Mouse (Mus musculus) kidney, adult 18-20 months (tissue): Measurements from ENCODE around the gene Polr2h.
"Not testable (repeated sequence)": the region's sequence is repeated elsewhere in the genome, so short reads cannot be mapped to it uniquely, and the experiment has no call there.

Source experiments
- DNase-seq: peaks from one replicate; pipeline ENCODE4 v3.0.0; 2021

Polr2h gene

DNA sequence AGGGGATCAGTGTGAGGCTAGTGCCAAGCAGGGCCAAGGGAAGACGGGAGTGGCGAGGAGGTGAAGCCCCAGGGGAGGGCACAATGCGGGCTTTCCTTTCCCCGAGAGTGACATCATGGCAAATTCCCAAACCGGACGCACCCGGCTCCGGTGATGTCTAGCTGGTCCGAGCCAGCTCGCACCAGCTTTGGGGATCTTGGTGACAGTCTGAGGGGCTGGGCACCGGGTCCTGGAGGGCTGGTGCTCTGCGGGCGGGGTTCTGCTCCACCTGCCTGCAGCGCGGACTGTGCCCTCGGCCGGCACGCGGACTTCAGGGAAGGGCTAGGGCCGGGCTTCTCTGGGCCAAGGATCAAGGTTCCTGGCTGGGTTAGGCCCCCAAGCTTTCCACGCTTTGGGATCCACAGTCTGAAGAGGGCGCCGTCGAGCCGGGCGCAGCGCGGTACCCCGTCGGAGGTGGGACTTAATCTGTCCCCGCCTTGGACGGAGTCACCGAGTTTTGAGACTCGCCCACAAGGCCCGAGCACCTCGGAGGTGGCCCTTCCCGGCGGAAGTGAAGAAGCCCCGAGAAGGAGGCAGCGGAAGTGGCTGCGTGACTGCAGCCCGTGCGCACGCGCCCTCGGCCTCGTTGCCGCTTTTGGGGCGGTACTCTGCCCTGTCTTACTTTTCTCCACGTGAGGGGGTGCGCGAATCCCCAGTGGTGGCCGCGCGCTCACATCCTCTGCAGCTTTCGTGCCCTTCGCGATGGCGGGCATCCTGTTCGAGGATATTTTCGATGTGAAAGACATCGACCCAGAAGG, at the start of gene Polr2h, which contains the start of gene Clcn2:
TSS of gene Polr2h (plus strand) at position 485 of the 797 bp plus-strand sequence.
TSS of gene Clcn2 (minus strand) at position 566 of the 797 bp plus-strand sequence.
- DNase-seq = peak; percentile 98

GRCm38 (mm10) chr16:20668013-20668412, 49.5 kb upstream of the Polr2h start, which contains the start of gene Eif4g1:
Gene Eif4g1 (plus strand): TSS chr16:20668313.
- not testable (repeated sequence) for DNase-seq

DNA sequence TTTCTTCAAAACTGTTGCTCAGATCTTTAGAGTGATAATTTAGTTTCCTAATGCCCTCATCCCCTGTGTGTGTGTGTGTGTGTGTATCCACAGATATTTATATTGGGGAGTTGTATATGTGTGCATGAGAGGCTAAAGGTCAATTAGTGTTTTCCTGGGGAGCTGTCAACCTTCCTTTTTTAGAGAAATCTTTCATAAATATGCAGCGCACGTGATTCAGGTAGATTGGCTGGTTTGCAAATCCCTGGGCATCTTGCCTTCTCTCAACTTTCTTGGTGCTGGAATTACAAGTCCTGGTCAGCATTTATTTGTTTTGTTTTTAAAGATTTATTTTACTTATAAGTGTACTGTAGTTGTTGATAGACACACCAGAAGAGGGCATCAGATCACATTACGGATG, 47.2 kb upstream of the Polr2h start:
- no peak for DNase-seq

DNA sequence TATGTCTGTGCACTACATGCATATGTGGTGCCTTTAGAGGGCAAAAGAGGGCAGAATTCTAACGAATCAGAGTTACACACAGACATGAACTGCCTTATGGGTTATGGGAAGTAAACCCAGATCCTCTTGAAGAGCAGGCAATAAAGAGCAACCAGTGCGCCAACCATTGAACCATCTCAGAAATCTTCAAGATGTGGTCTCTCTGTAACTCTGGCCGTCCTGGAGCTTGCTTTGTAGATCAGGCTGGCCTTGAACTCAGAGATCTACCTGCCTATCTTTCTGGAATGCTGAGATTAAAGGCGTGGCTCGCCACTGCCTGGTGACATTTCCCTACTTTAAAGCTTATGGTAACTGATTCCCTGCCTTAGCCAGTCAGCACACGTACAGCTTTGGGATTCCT, 45.6 kb upstream of the Polr2h start:
- no peak for DNase-seq

- DNase-seq = peak; percentile 98
Measured at GRCm38 (mm10) chr16:20672500-20672902, 45.0 kb upstream of the Polr2h start.

GRCm38 (mm10) chr16:20672965-20673705, 44.3 kb upstream of the Polr2h start:
- DNase-seq = peak; percentile 53

DNA sequence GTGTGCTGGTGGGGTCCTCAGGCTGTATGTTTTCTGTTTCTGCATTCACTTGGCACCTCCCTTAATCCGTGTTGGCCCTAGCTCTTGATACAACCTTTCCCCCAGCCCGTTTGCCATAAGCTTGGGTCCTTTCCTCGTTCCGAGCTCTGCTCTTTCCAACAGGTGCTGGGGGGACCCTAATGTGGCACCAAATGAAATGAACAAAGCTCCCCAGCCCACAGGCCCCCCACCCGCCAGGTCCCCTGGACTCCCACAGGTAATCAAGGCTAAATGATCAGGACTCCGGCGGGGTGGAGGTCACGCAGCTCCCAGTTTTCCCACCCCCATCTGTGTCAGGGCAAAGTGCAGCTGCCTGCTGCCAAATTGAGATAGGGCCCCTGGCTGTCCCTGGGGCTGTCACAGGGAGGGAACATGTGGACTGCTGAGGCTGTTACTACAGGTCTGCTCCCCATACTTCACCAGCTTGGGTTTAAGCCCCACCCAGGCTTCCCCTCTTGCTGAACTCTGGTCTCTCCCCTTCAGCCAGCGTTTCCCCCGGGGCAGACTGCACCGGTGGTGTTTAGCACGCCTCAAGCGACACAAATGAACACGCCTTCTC, 43.7 kb upstream of the Polr2h start:
- DNase-seq = peak; percentile 67

GRCm38 (mm10) chr16:20675213-20675612, 42.3 kb upstream of the Polr2h start:
- no peak for DNase-seq

DNA sequence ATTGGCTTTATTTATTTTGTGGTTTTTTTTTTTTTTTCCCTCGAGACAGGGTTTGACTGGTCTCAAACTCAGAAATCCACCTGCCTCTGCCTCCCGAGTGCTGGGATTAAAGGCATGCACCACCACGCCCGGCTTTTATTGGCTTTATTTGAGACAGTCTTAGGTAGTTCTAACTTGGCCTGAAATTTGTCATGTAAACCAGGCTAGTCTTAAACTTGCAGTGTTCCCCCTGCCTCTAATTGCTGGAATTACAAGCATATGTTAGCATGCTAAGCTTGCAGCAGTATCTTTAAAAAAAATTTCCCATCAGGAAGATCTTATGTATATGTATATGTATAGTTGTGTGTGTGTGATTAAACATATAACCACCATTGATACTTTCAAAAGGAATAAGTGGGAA, 40.8 kb upstream of the Polr2h start:
- DNase-seq = no peak

GRCm38 (mm10) chr16:20677380-20677779, 40.1 kb upstream of the Polr2h start:
- no peak for DNase-seq

DNA sequence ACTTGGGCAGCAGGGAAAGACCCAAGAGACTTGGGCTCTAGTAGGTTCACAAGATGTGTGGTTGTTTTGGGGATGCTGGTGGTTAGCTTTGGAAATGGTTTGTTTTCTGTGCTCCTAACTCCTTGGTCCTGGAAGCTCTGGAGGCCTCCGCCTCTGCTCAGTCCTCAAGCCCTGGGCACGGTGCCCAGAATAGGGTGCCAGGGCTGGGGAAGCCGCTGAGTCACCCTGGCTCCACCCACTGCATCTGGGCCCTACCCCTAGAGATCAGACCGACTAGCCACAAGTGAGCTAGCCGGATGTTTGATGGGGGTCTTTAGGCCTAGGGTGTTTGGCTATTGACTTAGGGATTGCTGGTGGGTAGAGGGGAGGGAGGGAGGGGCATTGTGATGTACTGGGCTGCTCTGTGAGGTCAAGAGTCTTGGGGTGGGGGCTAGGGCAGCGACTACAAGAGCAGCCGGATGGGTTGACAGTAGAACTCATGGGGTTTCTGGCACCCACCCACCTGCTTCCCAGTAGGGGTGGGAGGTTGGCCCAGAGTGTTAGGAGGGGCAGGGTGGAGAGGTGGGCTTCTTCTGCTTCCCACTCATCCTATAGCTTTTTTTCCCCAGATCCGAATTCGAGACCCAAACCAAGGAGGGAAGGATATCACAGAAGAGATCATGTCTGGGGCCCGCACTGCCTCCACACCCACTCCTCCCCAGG, 39.3 kb upstream of the Polr2h start:
- DNase-seq = peak; percentile 81

GRCm38 (mm10) chr16:20690774-20691173, 26.7 kb upstream of the Polr2h start:
- DNase-seq = no peak

DNA sequence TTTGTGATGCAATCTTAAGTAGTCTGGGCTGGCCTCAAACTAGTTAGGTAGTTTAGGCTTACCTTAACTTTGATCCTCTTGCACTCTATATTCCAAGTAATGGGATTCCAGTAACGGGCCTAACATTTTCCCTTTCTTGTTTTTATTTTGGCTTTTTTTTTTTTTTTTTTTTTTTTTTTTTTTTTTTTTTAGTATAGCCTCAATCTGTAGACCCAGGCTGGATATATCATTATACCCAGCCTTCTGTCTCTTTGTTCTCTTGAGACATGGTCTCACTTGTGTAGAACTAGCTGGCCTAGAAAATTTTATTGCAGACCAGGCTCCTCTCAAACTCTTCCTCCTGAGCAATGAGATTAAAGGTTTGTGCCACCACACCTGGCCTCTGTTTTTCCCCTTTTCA, 25.8 kb upstream of the Polr2h start:
- DNase-seq = no peak

- DNase-seq = no peak
Measured at GRCm38 (mm10) chr16:20692241-20692965, 25.1 kb upstream of the Polr2h start.

DNA sequence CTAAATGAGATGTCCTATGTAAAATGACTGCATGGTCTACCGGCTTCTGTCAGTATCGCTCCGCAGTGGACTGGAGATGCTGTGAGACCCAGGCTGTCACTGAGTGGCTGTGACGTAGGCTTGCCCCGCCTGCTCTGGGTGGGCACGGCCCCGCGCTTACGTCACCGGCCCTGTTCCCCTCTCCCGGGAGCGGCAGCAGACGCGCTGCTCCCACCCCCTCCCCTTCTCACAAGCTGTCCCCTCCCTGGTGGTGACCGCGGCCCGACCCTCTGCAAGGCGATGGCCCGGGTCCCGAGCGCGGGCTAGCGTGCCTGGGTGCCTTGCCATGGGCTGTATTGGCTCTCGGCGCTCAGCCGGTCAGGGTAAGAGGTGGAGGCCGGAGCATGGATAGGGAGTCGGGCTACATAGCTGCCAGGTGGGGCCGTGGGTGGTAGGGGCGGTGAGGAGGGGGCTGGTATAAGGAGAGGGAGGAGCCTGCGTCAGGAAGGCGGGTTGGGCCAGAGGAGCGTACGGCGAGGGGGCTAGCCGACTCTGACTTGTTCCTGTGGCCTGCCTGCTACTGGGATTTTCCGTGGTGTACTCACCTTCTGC, 24.3 kb upstream of the Polr2h start, which contains the start of gene Fam131a:
TSS of gene Fam131a (plus strand) at position 131 of the 591 bp plus-strand sequence.
- peak; percentile 88 for DNase-seq

GRCm38 (mm10) chr16:20694781-20695180, 22.7 kb upstream of the Polr2h start:
- no peak for DNase-seq

GRCm38 (mm10) chr16:20695622-20696323, 21.7 kb upstream of the Polr2h start:
- DNase-seq = peak; percentile 78

GRCm38 (mm10) chr16:20699266-20699665, 18.2 kb upstream of the Polr2h start:
- DNase-seq = no peak

DNA sequence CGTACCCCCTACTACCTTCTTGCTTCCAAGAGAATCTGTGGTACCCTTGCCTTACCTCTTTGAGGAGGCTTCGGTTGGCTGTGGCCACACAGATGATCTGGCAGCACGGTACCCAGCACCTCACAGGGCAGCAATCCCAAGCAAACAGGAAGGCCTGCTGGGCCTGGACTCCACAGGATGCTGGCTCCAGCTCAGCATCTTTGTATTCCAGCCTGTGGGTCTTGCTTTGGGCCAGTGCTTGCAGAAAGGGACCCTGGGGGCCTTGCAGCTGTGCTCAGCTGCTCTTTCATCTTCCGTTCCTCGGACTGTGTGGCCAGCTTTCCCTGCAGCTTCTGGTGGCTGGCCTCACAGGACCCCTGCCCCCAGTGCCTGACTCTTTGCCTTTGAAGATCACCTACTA, 17.4 kb upstream of the Polr2h start:
- no peak for DNase-seq

GRCm38 (mm10) chr16:20701316-20701715, 16.1 kb upstream of the Polr2h start:
- DNase-seq = no peak
